Mouse (Mus musculus): ENCODE data around the gene Wee2. TPM values are rescaled to one million over a fixed set of nuclear protein-coding genes. Genes with fewer than 3 reads are reported as not detected.
A peak's percentile ranks its signal among the peaks of the same experiment; 100 is the strongest.

The Wee2 gene
- polyA plus RNA-seq, 1 experiment from 2014 or later: not detected

GRCm38 (mm10) chr6:40413565-40413964 lies 25.3 kb upstream of the Wee2 start:
- H3K9ac ChIP-seq: no peak overlapping the region
- ATAC-seq (ENCODE audit: insufficient read depth): no peak

GRCm38 (mm10) chr6:40415799-40416198 lies 23.1 kb upstream of the Wee2 start:
- ATAC-seq (ENCODE audit: insufficient read depth) (no peak), DNase-seq (no peak)
- no peak for TF ChIP-seq CTCF (IDR thresholded peaks at IDR 0.05; ENCODE audit: low read depth)
- Histone ChIP-seq H3K36me3 (ENCODE audit: insufficient read depth) (peaks cover 4% of the 10 kb centered on the region; the same call in 1 of the 2 replicates), H3K27ac (ENCODE audit: low read depth) (no peak overlapping the region), H3K9me3 (ENCODE audit: low read depth, low read length) (no peaks in the 10 kb centered on the region), H3K4me2 (no peak overlapping the region), H3K4me1 (ENCODE audit: insufficient read depth) (no peaks in the 10 kb centered on the region), H3K9ac (no peak overlapping the region), H3K27me3 (ENCODE audit: insufficient read depth, low read length) (no peaks in the 10 kb centered on the region), H3K4me3 (ENCODE audit: low read depth, low read length) (no peak overlapping the region)
- WGBS: 79% methylated on average over 5 of the region's 5 CpGs

More at GRCm38 (mm10) chr6:40413565-40413964, 25.3 kb upstream of the Wee2 start:
- Histone ChIP-seq H3K9me3 (ENCODE audit: low read depth, low read length) (no peaks in the 10 kb centered on the region), H3K4me2 (no peak overlapping the region), H3K4me3 (ENCODE audit: low read depth, low read length) (no peak overlapping the region), H3K36me3 (ENCODE audit: insufficient read depth) (peaks cover 8% of the 10 kb centered on the region; the same call in 1 of the 2 replicates), H3K4me1 (ENCODE audit: insufficient read depth) (no peaks in the 10 kb centered on the region), H3K27ac (ENCODE audit: low read depth) (no peak overlapping the region), H3K27me3 (ENCODE audit: insufficient read depth, low read length) (no peaks in the 10 kb centered on the region)
- DNase-seq: no peak
- TF ChIP-seq CTCF (IDR thresholded peaks at IDR 0.05; ENCODE audit: low read depth): no peak
- 88% methylated on average over 3 of the region's 3 CpGs for WGBS

GRCm38 (mm10) chr6:40418386-40418785 lies 20.5 kb upstream of the Wee2 start:
- no peak for TF ChIP-seq CTCF (IDR thresholded peaks at IDR 0.05; ENCODE audit: low read depth)
- Histone ChIP-seq H3K9me3 (ENCODE audit: low read depth, low read length) (no peaks in the 10 kb centered on the region), H3K36me3 (ENCODE audit: insufficient read depth) (peaks cover 7% of the 10 kb centered on the region; the same call in 1 of the 2 replicates), H3K27ac (ENCODE audit: low read depth) (no peak overlapping the region), H3K9ac (no peak overlapping the region), H3K27me3 (ENCODE audit: insufficient read depth, low read length) (no peaks in the 10 kb centered on the region), H3K4me2 (no peak overlapping the region), H3K4me1 (ENCODE audit: insufficient read depth) (no peaks in the 10 kb centered on the region), H3K4me3 (ENCODE audit: low read depth, low read length) (no peak overlapping the region)
- ATAC-seq (ENCODE audit: insufficient read depth) (no peak), DNase-seq (no peak)
- WGBS: 93% methylated on average over 4 of the region's 4 CpGs

- Histone ChIP-seq H3K4me1 (ENCODE audit: insufficient read depth) (no peaks in the 10 kb centered on the region), H3K9ac (no peak overlapping the region), H3K27me3 (ENCODE audit: insufficient read depth, low read length) (no peaks in the 10 kb centered on the region), H3K27ac (ENCODE audit: low read depth) (no peak overlapping the region), H3K36me3 (ENCODE audit: insufficient read depth) (peaks cover 7% of the 10 kb centered on the region; the same call in 1 of the 2 replicates), H3K4me3 (ENCODE audit: low read depth, low read length) (no peak overlapping the region), H3K9me3 (ENCODE audit: low read depth, low read length) (no peaks in the 10 kb centered on the region), H3K4me2 (no peak overlapping the region)
- DNase-seq (no peak), ATAC-seq (ENCODE audit: insufficient read depth) (no peak)
- TF ChIP-seq CTCF (IDR thresholded peaks at IDR 0.05; ENCODE audit: low read depth): no peak
- 92% methylated on average over 6 of the region's 6 CpGs for WGBS
These were observed 17.8 kb upstream of the Wee2 start for GRCm38 (mm10) chr6:40421099-40421498.

GRCm38 (mm10) chr6:40423013-40423412 lies 15.9 kb upstream of the Wee2 start:
- DNase-seq (no peak), ATAC-seq (ENCODE audit: insufficient read depth) (no peak)
- H3K27me3 ChIP-seq (ENCODE audit: insufficient read depth, low read length): no peaks in the 10 kb centered on the region
- 0 out of 2 replicates have a peak, but pooled peaks cover 7% of the 10 kb centered on the region for H3K36me3 ChIP-seq (ENCODE audit: insufficient read depth)
- H3K9ac ChIP-seq: no peak overlapping the region
- H3K4me3 ChIP-seq (ENCODE audit: low read depth, low read length): no peak overlapping the region
- H3K4me2 ChIP-seq: no peak overlapping the region
- H3K27ac ChIP-seq (ENCODE audit: low read depth): no peak overlapping the region
- WGBS: 82% methylated on average over 1 of the region's 1 CpGs
- no peaks in the 10 kb centered on the region for H3K9me3 ChIP-seq (ENCODE audit: low read depth, low read length)
- no peak for TF ChIP-seq CTCF (IDR thresholded peaks at IDR 0.05; ENCODE audit: low read depth)
- H3K4me1 ChIP-seq (ENCODE audit: insufficient read depth): no peaks in the 10 kb centered on the region

- Histone ChIP-seq H3K4me3 (ENCODE audit: low read depth, low read length) (no peak overlapping the region), H3K9ac (no peak overlapping the region), H3K36me3 (ENCODE audit: insufficient read depth) (0 out of 2 replicates have a peak, but pooled peaks cover 7% of the 10 kb centered on the region), H3K27ac (ENCODE audit: low read depth) (no peak overlapping the region), H3K4me2 (no peak overlapping the region), H3K4me1 (ENCODE audit: insufficient read depth) (0 out of 2 replicates have a peak, but pooled peaks cover 3% of the 10 kb centered on the region), H3K27me3 (ENCODE audit: insufficient read depth, low read length) (no peaks in the 10 kb centered on the region), H3K9me3 (ENCODE audit: low read depth, low read length) (no peaks in the 10 kb centered on the region)
- WGBS: 79% methylated on average over 1 of the region's 1 CpGs
- peak; percentile 58 for DNase-seq
- peak; percentile 58 for TF ChIP-seq CTCF (IDR thresholded peaks at IDR 0.05; ENCODE audit: low read depth)
- ATAC-seq (ENCODE audit: insufficient read depth): 0 out of 2 replicates have a peak, but pooled peaks have one; percentile 35
These were observed 15.1 kb upstream of the Wee2 start for GRCm38 (mm10) chr6:40423774-40424173.

GRCm38 (mm10) chr6:40427441-40427840 lies 11.4 kb upstream of the Wee2 start:
- Histone ChIP-seq H3K9ac (no peak overlapping the region), H3K4me2 (no peak overlapping the region), H3K27me3 (ENCODE audit: insufficient read depth, low read length) (no peaks in the 10 kb centered on the region), H3K27ac (ENCODE audit: low read depth) (no peak overlapping the region), H3K4me1 (ENCODE audit: insufficient read depth) (peaks cover 7% of the 10 kb centered on the region; the same call in 1 of the 2 replicates), H3K4me3 (ENCODE audit: low read depth, low read length) (no peak overlapping the region), H3K9me3 (ENCODE audit: low read depth, low read length) (no peaks in the 10 kb centered on the region), H3K36me3 (ENCODE audit: insufficient read depth) (no peaks in the 10 kb centered on the region)
- no peak for ATAC-seq (ENCODE audit: insufficient read depth)
- DNase-seq: no peak
- 85% methylated on average over 7 of the region's 7 CpGs for WGBS
- no peak for TF ChIP-seq CTCF (IDR thresholded peaks at IDR 0.05; ENCODE audit: low read depth)

All from lung, embryonic 14.5 days (tissue).